Mouse (Mus musculus) liver, embryonic 14.5 days (tissue): ENCODE results near the gene Casr.

Experiments
- CTCF ChIP-seq: IDR thresholded peaks from 2 replicates; pipeline ENCODE4 v1.5.1; 2016; ENCODE audit warnings: antibody characterized with exemption, low read depth, control low read depth
- EP300 ChIP-seq: IDR thresholded peaks from 2 replicates; pipeline ENCODE4 v1.6.1; 2016; ENCODE audit warnings: antibody characterized with exemption, low read depth

DNA sequence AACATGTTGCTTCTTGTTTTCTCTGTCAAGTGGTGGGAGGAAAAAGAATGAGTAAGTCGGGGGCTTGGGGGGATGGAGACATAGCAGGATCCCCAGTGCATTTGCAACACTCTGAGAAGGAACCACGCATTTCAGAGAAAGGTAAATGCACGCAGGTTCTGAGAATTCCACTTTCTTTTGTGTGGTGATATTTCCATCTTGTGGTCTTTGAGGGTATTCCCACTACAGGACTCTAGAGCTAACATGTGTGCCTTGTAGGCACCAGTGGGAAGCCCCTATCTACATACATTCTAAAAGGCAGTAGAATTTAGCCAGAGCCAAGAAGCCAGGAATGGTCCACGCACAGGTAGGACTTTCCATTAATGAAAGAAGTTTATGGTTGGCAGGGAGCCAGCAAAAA lies 56.0 kb downstream of the Casr start:
- TF ChIP-seq CTCF (no peak), EP300 (no peak)
